Mouse (Mus musculus): ENCODE data around the gene Sidt1. TPM values are rescaled to one million over a fixed set of nuclear protein-coding genes. Genes with fewer than 3 reads are reported as not detected.

Gene Sidt1
- total RNA-seq (2023), result 15.0 to 22.7 TPM (median 16.2 TPM) in 4 replicates

DNA sequence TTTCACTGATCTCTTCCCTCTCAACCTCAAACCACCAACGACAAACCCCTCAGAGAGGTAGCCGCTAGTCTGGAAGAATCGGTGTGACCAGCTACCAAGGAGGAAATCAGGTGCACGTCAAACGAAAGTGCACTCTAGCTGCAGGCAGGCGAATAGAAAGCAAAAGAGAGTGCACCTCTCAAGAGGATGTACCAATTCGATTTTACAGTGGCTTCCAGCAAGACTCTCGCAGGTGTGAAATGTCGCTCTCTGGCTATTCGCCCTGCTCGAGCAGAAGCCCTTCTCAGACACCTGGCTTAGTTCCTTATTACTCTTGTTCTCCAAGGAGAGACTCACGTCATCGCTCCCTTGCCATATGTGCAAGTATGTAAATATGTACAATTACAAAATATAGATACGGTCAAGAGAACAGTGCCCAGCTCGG is at the start of gene Sidt1:
Sidt1 (minus strand) TSS at position 336 of the 424 bp plus-strand sequence.

DNA sequence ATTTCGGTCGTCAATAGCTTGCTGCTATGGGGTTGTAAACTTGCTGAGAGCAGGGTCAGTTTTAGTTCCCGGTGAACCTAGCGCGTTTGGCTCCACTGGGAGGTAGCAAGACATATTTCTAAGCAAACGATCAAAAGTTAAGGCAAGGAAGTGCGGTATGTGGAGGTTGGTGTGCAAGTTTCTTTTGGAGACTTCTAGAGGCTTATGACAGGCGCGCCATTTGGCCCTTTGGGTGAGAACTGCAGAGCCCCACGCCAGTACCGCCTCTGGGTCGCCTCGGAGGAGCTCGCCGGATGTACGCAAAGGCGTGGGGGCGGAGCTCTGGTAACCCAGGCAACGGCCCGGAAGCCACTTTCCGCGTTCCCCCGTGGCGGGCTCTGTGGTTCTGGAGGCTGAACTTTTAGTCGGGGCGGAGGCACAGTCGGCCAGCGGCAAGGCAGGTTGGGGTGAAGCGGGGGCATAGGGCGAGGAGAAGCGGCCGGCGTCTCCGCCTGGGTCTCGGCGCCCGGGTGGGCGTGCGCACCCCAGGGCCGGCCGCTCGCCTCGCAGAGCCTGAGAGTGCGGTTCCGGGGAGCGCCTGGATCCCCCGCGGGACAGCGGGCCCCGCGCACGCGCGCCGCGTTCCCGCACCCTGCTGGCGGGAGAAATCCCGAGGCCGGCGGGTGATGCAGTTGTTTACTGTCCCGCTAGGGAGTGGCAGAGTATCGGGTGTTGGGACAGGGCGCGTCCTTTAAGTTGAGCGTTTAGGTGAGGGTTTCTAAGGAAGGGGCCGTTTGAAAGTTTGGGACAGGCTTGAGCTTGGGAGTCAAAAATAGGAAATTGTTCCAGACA is 14.3 kb upstream of the Sidt1 start, which contains the start of gene Spice1:
Spice1 (plus strand) TSS at position 51 of the 831 bp plus-strand sequence.

Other genes with a start within 250 kb of the Sidt1 start
- 32.9 to 45.0 TPM (median 36.4 TPM) in 4 replicates for gene Atp6v1a, start 193.5 kb downstream of the Sidt1 start, total RNA-seq (2023)
- 44.9 to 48.6 TPM (median 46.7 TPM) in 4 replicates for gene Naa50, start 193.4 kb downstream of the Sidt1 start, total RNA-seq (2023)
- 51.5 to 55.2 TPM (median 54.1 TPM) in 4 replicates for gene Usf3, start 159.9 kb downstream of the Sidt1 start, total RNA-seq (2023)
- gene Spice1, start 13.9 kb upstream of the Sidt1 start, total RNA-seq (2023), result 27.0 to 36.5 TPM (median 31.8 TPM) in 4 replicates
- not detected in 4 replicates for gene Cfap44, start 61.6 kb upstream of the Sidt1 start, total RNA-seq (2023)
- not detected in 4 replicates for gene Boc, start 225.7 kb upstream of the Sidt1 start, total RNA-seq (2023)